Mouse (Mus musculus) E14TG2a.4 (cell line): ENCODE measurements around the gene Sema5a.

Experiments
- CTCF ChIP-seq: conservative IDR thresholded peaks from 2 replicates; pipeline ENCODE4 v1.5.1; 2014; ENCODE audit warnings: low read length
- POU5F1 ChIP-seq: IDR thresholded peaks from 2 replicates; pipeline ENCODE4 v1.6.1; 2014; ENCODE audit warnings: low read length, borderline replicate concordance

GRCm38 (mm10) chr15:32656017-32656416, 411.4 kb downstream of the Sema5a start:
- TF ChIP-seq CTCF: no peak
- TF ChIP-seq POU5F1: no peak
